Mouse (Mus musculus): ENCODE results near the gene Gng3.
A peak's percentile ranks its signal among the peaks of the same experiment; 100 is the strongest.

Gng3 gene

GRCm38 (mm10) chr19:8806810-8807209, 32.2 kb downstream of the Gng3 start:
- ATAC-seq (ENCODE audit: low TSS enrichment): no peak

GRCm38 (mm10) chr19:8803879-8804660, 34.9 kb downstream of the Gng3 start:
- no peak for ATAC-seq (ENCODE audit: low TSS enrichment)

DNA sequence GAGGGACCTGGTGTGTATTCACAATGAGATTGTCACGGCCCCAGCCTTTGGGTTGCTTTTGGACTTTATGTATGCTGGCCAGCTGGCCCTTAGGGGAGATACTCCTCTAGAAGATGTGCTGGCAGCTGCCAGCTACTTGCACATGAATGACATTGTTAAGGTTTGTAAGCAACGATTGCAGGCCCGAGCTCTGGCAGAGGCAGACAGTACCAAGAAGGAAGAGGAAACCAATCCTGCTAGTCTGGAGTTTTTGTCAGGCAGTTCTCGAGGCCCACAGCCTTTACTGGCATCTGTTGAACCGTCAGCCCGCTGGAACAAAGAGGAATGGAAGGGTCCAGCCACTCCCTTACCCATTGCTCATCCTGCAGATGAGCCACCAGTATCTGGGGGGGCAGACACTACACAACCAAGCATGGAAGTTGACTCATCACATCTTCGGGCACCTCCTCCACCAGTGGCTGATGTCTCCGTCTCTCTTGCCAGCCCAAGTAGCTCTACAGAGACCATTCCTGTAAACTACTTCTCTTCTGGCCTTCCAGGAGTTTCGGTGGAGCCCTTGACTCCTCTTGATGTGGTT, 35.7 kb downstream of the Gng3 start:
- no peak for ATAC-seq (ENCODE audit: low TSS enrichment)

- peak; percentile 91 for ATAC-seq (ENCODE audit: low TSS enrichment)
Measured at GRCm38 (mm10) chr19:8802130-8802821, 36.7 kb downstream of the Gng3 start, which contains the start of gene Zbtb3. Gene Zbtb3, plus strand, starts transcription at chr19:8802555.

DNA sequence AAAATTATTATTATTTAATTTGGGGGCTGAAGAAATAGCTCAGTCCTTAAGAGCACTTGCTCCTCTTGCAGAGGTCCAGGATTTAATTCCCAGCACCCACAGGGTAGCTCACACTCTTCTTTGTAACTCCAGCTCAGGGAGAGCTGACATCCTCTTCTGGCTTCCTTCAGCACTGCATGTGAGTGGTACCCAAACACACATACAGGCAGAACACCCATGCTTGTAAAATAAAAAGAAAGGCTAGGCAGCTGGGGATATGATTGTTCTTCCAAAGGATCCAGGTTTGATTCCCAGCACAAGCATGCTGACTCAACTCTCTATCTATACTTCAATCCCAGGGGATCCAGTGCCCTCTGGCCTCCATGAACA, 40.1 kb downstream of the Gng3 start:
- no peak for ATAC-seq (ENCODE audit: low TSS enrichment)

DNA sequence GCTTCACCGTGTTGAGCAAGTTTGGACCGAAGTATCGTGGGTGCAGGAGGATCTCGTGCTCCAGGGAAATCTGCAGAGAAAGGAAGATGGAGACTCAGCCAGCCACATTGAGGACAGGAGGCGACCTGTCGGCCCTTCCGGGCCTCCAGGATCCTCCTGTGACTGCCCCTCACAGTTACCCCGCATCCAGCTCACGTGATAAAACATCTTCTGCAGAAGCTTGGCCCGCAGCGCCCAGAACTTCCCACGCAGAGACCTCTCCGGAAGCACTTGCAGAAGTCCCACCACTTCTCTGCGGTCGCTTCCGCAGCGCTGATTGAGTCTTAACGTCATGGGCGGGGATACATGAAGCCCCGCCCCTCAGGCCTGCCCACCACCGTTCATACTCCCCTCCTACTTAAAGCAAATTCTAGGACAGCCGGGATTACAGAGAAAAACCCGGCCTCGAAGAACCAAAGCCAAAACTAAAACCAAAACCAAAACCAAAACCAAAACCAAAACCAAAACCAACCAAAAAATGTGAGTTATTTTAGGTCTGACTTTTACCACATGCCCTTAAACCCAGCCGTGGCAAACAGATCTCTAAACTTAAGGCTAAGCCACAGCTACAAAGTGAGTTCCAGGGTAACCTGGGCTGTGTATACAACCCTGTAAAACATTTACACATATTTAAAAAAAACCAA, 40.6 kb downstream of the Gng3 start, which contains the start of gene Polr2g:
TSS of gene Polr2g (minus strand) at position 314 of the 683 bp plus-strand sequence.
- ATAC-seq (ENCODE audit: low TSS enrichment): peak; percentile 80

DNA sequence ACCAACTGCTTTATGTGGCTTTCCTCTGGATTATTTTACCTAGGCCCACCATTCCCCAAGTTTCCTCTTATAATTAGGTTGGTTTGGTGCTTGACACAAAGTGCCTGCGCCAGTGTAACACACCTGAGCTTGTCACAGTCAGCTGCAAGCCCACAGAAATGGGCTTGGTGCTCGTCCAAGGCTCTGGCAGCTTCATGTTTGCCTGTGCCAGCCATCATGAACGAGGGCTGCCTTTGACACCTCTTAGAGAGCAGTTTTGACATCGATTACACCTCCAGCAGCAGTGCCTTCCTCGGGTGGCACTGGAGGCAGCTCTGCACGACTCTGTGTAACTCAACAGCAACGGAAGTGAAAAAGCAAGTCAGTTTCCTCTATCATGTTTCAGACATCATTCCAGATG, 48.8 kb downstream of the Gng3 start:
- ATAC-seq (ENCODE audit: low TSS enrichment): no peak

DNA sequence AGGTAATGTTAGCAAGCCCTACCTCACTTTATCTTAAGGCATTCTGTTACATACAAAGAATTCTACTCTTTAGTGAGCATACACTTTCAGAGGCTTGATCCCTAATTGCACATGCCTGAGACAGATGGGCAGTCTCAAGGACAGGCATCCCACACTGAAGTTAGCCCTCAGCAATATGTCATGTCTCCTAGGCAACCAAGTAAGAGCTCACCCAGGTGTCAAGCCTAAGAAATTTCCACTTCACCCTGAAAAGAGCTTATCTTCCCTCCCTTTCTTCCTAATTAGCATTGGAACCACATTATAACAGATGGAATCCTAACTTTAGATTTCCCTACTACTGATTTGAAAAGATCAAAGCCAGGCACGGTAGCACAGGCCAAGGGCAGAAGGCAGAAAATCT, 49.8 kb downstream of the Gng3 start:
- peak; percentile 51 for ATAC-seq (ENCODE audit: low TSS enrichment)

GRCm38 (mm10) chr19:8788521-8788920, 50.5 kb downstream of the Gng3 start:
- no peak for ATAC-seq (ENCODE audit: low TSS enrichment)

Data from frontal cortex, adult (tissue).